Mouse (Mus musculus): ENCODE measurements at regions not wholly inside any gene's neighbourhood (a gene's known extent, or its start where the extent isn't known, plus 50 kb on each side); places are given as distances from the start of the nearest gene placed in this dataset.
"Not testable (repeated sequence)": the region's sequence is repeated elsewhere in the genome, so short reads cannot be mapped to it uniquely, and the experiment has no call there.

- DNase-seq (ENCODE audit: low read depth in 1 of 2, low spot score in 2 of 2), result no peak
Measured at GRCm38 (mm10) chr3:15009747-15010146, 123.7 kb downstream of the Car2 start.

GRCm38 (mm10) chr3:15016621-15017020, 130.5 kb downstream of the Car2 start:
- no peak for DNase-seq (ENCODE audit: low read depth in 1 of 2, low spot score in 2 of 2)

- DNase-seq (ENCODE audit: low read depth in 1 of 2, low spot score in 2 of 2), result no peak
Measured at GRCm38 (mm10) chr3:15022773-15023172, 136.7 kb downstream of the Car2 start.

- no peak for DNase-seq (ENCODE audit: low read depth in 1 of 2, low spot score in 2 of 2)
Measured at GRCm38 (mm10) chr3:15040866-15041528, 154.9 kb downstream of the Car2 start.

GRCm38 (mm10) chr3:15053968-15054367, 167.9 kb downstream of the Car2 start:
- no peak for DNase-seq (ENCODE audit: low read depth in 1 of 2, low spot score in 2 of 2)

GRCm38 (mm10) chr3:15055516-15056256, 169.6 kb downstream of the Car2 start:
- DNase-seq (ENCODE audit: low read depth in 1 of 2, low spot score in 2 of 2), result not testable (repeated sequence)

- not testable (repeated sequence) for DNase-seq (ENCODE audit: low read depth in 1 of 2, low spot score in 2 of 2)
Measured at GRCm38 (mm10) chr3:15056788-15057585, 170.9 kb downstream of the Car2 start.

- no peak for DNase-seq (ENCODE audit: low read depth in 1 of 2, low spot score in 2 of 2)
Measured at GRCm38 (mm10) chr3:15065681-15066080, 179.6 kb downstream of the Car2 start.

- no peak for DNase-seq (ENCODE audit: low read depth in 1 of 2, low spot score in 2 of 2)
Measured at GRCm38 (mm10) chr3:15068256-15068655, 182.2 kb downstream of the Car2 start.

GRCm38 (mm10) chr3:15071030-15071883, 185.2 kb downstream of the Car2 start:
- no peak for DNase-seq (ENCODE audit: low read depth in 1 of 2, low spot score in 2 of 2)

GRCm38 (mm10) chr3:15073405-15073804, 187.3 kb downstream of the Car2 start:
- DNase-seq (ENCODE audit: low read depth in 1 of 2, low spot score in 2 of 2), result no peak

- no peak for DNase-seq (ENCODE audit: low read depth in 1 of 2, low spot score in 2 of 2)
Measured at GRCm38 (mm10) chr3:15073847-15074246, 187.8 kb downstream of the Car2 start.

- no peak for DNase-seq (ENCODE audit: low read depth in 1 of 2, low spot score in 2 of 2)
Measured at GRCm38 (mm10) chr3:15074949-15075348, 188.9 kb downstream of the Car2 start.

- no peak for DNase-seq (ENCODE audit: low read depth in 1 of 2, low spot score in 2 of 2)
Measured at GRCm38 (mm10) chr3:15090124-15090523, 204.1 kb downstream of the Car2 start.

GRCm38 (mm10) chr3:15098206-15098817, 212.2 kb downstream of the Car2 start:
- DNase-seq (ENCODE audit: low read depth in 1 of 2, low spot score in 2 of 2), result no peak

GRCm38 (mm10) chr3:15098981-15099380, 212.9 kb downstream of the Car2 start:
- DNase-seq (ENCODE audit: low read depth in 1 of 2, low spot score in 2 of 2), result no peak

GRCm38 (mm10) chr3:15105627-15106026, 219.6 kb downstream of the Car2 start:
- no peak for DNase-seq (ENCODE audit: low read depth in 1 of 2, low spot score in 2 of 2)

GRCm38 (mm10) chr3:15106281-15106680, 220.2 kb downstream of the Car2 start:
- no peak for DNase-seq (ENCODE audit: low read depth in 1 of 2, low spot score in 2 of 2)

GRCm38 (mm10) chr3:15107301-15107700, 221.2 kb downstream of the Car2 start:
- no peak for DNase-seq (ENCODE audit: low read depth in 1 of 2, low spot score in 2 of 2)

- DNase-seq (ENCODE audit: low read depth in 1 of 2, low spot score in 2 of 2), result no peak
Measured at GRCm38 (mm10) chr3:15108239-15108934, 222.3 kb downstream of the Car2 start.

Data from monocyte, adult 2 months (primary cell).